Mouse (Mus musculus) MEL (cell line): ENCODE data around the gene Hmbs. TPM values are rescaled to one million over a fixed set of nuclear protein-coding genes. Genes with fewer than 3 reads are reported as not detected.

ENCODE experiments used
- DNase-seq: peaks from one replicate; pipeline ENCODE4 v3.0.0; 2011; ENCODE audit warnings: low read depth, low spot score
- H3K27ac ChIP-seq: 2 replicates; pipeline ENCODE4 v1.5.1; 2012; ENCODE audit warnings: low read depth, mild to moderate bottlenecking, control low read depth, low read length, moderate library complexity; ENCODE audit not compliant: control insufficient read depth
- H3K27me3 ChIP-seq, 2 experiments: fragments of 150-350 bp in 1 of 2; sonication (generic) in 1 of 2; 2 replicates each; pipeline ENCODE4 v1.6.1; 2012; ENCODE audit warnings: low read length in 2 of 2, mild to moderate bottlenecking in 2 of 2, improper control_type of control experiment in 1 of 2, moderate library complexity in 1 of 2; ENCODE audit not compliant: insufficient read depth in 2 of 2, control insufficient read depth in 1 of 2
- H3K36me3 ChIP-seq, 2 experiments: 2 replicates each; pipeline ENCODE4 v1.6.1; 2012 to 2014; ENCODE audit warnings: low read length in 2 of 2, improper control_type of control experiment in 1 of 2, inconsistent platforms in 1 of 2, mild to moderate bottlenecking in 1 of 2; ENCODE audit not compliant: insufficient read depth in 2 of 2, control insufficient read depth in 1 of 2
- H3K4me1 ChIP-seq, 2 experiments: fragments of 150-350 bp in 1 of 2; sonication (generic) in 1 of 2; 2 replicates each; pipeline ENCODE4 v1.6.1; 2012; ENCODE audit warnings: low read length in 2 of 2, improper control_type of control experiment in 1 of 2, mild to moderate bottlenecking in 1 of 2; ENCODE audit not compliant: insufficient read depth in 2 of 2, control insufficient read depth in 1 of 2
- H3K4me3 ChIP-seq, 2 experiments: fragments of 150-350 bp in 1 of 2; sonication (generic) in 1 of 2; 2 replicates each; pipeline ENCODE4 v1.5.1; 2012; ENCODE audit warnings: low read depth in 2 of 2, low read length in 2 of 2, mild to moderate bottlenecking in 2 of 2, moderate library complexity in 2 of 2, control low read depth in 1 of 2, improper control_type of control experiment in 1 of 2; ENCODE audit not compliant: control insufficient read depth in 1 of 2, insufficient read depth in 1 of 2
- H3K79me2 ChIP-seq: 2 replicates; pipeline ENCODE4 v1.6.1; 2012; ENCODE audit warnings: mild to moderate bottlenecking, low read length, moderate library complexity; ENCODE audit not compliant: control insufficient read depth, poor library complexity, insufficient read depth
- H3K9ac ChIP-seq: 2 replicates; pipeline ENCODE4 v1.6.1; 2012; ENCODE audit warnings: low read depth, mild to moderate bottlenecking, control low read depth, low read length, moderate library complexity; ENCODE audit not compliant: control insufficient read depth, poor library complexity, severe bottlenecking
- H3K9me3 ChIP-seq: fragments of 150-350 bp; sonication (generic); replicated peaks from 2 replicates; pipeline ENCODE4 v1.6.1; 2012; ENCODE audit warnings: mild to moderate bottlenecking, low read length, improper control_type of control experiment, moderate library complexity; ENCODE audit not compliant: insufficient read depth
- CHD2 ChIP-seq: IDR thresholded peaks from 2 replicates; pipeline ENCODE4 v1.6.1; 2011; ENCODE audit warnings: low read length, improper control_type of control experiment
- CTCF ChIP-seq, 3 experiments: IDR thresholded peaks in 2 of 3; conservative IDR thresholded peaks in 1 of 3; 2 replicates each; pipeline ENCODE4 v1.5.1; 2011 to 2012; ENCODE audit warnings: low read length in 3 of 3, low read depth in 2 of 3, mild to moderate bottlenecking in 2 of 3, improper control_type of control experiment in 1 of 3, inconsistent platforms in 1 of 3, mixed read lengths in 1 of 3, moderate library complexity in 1 of 3; ENCODE audit not compliant: control insufficient read depth in 1 of 3, insufficient read depth in 1 of 3, poor library complexity in 1 of 3, severe bottlenecking in 1 of 3
- ELF1 ChIP-seq: IDR thresholded peaks from 2 replicates; pipeline ENCODE4 v1.6.1; 2014; ENCODE audit warnings: low read depth, mild to moderate bottlenecking, inconsistent platforms, low read length, improper control_type of control experiment, moderate library complexity
- EP300 ChIP-seq, 2 experiments: IDR thresholded peaks; 2 replicates each; pipeline ENCODE4 v1.6.1; 2011; ENCODE audit warnings: improper control_type of control experiment in 2 of 2, low read length in 2 of 2, low read depth in 1 of 2, mild to moderate bottlenecking in 1 of 2
- ETS1 ChIP-seq: IDR thresholded peaks from 2 replicates; pipeline ENCODE4 v1.6.1; 2012; ENCODE audit warnings: low read depth, mild to moderate bottlenecking, inconsistent platforms, low read length, improper control_type of control experiment, moderate library complexity
- JUND ChIP-seq: IDR thresholded peaks from 2 replicates; pipeline ENCODE4 v1.6.1; 2011; ENCODE audit warnings: low read depth, mild to moderate bottlenecking, improper control_type of control experiment, low read length
- MEF2A ChIP-seq: IDR thresholded peaks from 2 replicates; pipeline ENCODE4 v1.6.1; 2014; ENCODE audit warnings: low read depth, mild to moderate bottlenecking, inconsistent platforms, low read length, improper control_type of control experiment; ENCODE audit not compliant: poor library complexity, insufficient replicate concordance, severe bottlenecking; ENCODE audit errors: extremely low read depth
- RCOR1 ChIP-seq: IDR thresholded peaks from 2 replicates; pipeline ENCODE4 v1.6.1; 2012; ENCODE audit warnings: low read depth, mild to moderate bottlenecking, inconsistent platforms, low read length, improper control_type of control experiment
- SIN3A ChIP-seq: IDR thresholded peaks from 2 replicates; pipeline ENCODE4 v1.6.1; 2012; ENCODE audit warnings: low read length, improper control_type of control experiment, inconsistent platforms
- TAL1 ChIP-seq: IDR thresholded peaks from 2 replicates; pipeline ENCODE4 v1.6.1; 2012; ENCODE audit warnings: mild to moderate bottlenecking, inconsistent platforms, low read length, moderate library complexity, mixed read lengths
- TBP ChIP-seq: IDR thresholded peaks from 2 replicates; pipeline ENCODE4 v1.8.0; 2011; ENCODE audit warnings: low read depth, low read length, improper control_type of control experiment
- polyA plus RNA-seq, 2 experiments: library from polyadenylated mRNA; stranded (reverse) in 1 of 2; unstranded in 1 of 2; fragments of >175 nt in 1 of 2; fragments of >200 nt in 1 of 2; gene quantifications; 2 replicates each; pipeline versions ENCODE4 v1.2.1 to v1.2.4; 2012; ENCODE audit warnings: low replicate concordance in 2 of 2, low read depth in 1 of 2; ENCODE audit not compliant: insufficient read length in 2 of 2, insufficient read depth in 1 of 2, missing spikeins in 1 of 2
- total RNA-seq: library from RNA; depleted of rRNA; stranded (reverse); fragments of 300-350 nt; gene quantifications from 2 replicates; pipeline ENCODE4 v1.2.3, GENCODE M21; 2012

The Hmbs gene
- total and polyA plus RNA-seq, 3 experiments: 138 to 145 TPM; not detected in 1

DNA sequence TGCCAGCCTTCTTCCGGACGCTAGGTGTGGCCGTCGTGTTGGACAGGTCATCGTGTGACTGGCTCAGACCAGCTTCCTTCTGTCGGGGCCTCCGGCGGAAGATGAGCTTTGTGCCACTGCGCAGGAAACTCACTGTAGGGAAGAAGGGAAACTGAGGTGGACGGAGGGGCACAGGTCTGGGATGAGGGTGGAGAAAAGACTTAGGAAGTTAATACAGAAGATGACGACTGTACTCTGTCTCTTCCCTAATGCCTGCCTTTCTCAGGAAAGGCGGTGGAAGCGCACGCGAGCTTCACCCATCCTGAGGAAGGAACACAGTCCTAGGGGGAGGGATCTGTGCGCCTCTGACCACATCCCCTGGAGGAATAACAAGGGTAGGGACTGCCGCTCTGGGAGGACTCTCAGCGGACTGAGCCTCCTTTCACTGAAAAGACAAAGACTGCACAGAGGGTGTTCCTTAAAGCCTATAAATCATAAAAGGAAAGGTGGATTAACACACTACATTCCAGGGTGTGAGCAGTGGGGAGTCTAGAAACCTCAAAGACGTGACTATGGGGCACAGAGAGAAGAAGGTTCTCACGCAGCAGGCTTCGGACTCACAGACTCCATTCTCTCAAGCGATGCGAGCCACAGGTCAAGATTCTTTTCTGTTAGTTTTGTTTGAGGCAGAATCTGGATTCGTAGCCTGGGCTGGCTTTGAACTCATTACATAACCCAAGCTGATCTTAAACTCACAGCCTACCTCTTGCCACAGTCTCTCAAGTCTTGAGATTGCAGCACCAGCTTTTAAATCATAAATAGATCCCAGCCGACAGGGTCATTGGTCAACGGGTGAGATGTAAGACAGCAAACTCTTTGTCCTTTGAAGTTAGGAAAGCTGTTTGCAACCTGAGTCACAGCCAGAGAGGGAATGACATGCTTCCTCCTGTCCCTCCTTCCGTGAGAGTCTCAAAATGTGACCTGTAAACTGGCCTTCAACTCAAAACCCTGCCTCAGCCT is 32.6 kb downstream of the Hmbs start (continued):
- TF ChIP-seq RCOR1: no peak
- TF ChIP-seq, all 39 proteins: peak for 0

DNA sequence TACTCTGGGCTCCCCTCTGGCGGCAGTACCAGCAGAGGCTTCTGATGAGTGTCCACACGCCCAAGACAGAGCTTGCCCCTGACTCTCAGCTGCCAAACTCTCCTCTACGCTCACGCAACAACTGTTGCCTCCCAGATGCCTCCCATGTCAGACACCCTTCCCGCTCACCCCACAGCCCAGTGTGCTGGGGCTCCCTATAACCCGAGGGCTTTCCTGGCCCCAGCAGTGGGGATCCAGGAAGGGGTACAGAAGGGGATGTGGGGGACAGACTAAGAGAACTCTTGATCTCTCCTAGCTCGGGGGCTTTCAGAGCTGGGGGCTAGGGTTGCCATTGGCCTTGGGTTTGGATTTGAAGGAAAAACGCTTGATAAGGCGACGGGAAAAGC is 33.3 kb downstream of the Hmbs start:
- TF ChIP-seq TBP: no peak
- TF ChIP-seq ETS1: no peak
- TF ChIP-seq CHD2: no peak
- no peak for TF ChIP-seq ELF1
- no peak for TF ChIP-seq TAL1
- H3K79me2 ChIP-seq: no peaks in the 10 kb centered on the region; the same call in 1 of the 2 replicates
- peaks cover 0 to 5% of the 10 kb centered on the region in 2 experiments; a peak in 2 of 4 replicates for H3K4me1 ChIP-seq
- no peak overlapping the region for H3K27ac ChIP-seq
- H3K36me3 ChIP-seq: no peaks in the 10 kb centered on the region
- H3K4me3 ChIP-seq: no peak overlapping the region
- no peak for DNase-seq
- H3K9ac ChIP-seq: no peak overlapping the region
- no peaks in the 10 kb centered on the region for H3K27me3 ChIP-seq
- no peaks in the 10 kb centered on the region for H3K9me3 ChIP-seq

DNA sequence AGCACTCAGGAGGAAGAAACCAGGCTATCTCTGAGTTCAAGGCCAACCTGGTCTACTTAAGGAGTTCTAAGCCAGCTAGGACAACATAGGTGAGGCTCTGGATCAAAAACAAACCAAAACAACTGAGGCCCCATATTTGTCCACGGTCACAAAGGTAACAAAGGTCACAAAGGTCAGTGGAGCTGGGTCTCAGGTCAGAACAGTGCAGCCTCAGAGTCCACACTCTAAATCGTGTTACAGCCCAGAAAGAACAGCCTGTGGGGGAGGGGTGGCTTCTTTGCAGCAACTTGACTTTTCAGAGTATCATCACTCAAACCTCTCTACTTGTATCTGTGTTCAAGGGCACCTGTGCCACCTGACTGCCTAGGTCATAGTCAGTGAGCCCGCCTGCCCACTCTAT is 34.3 kb downstream of the Hmbs start:
- Histone ChIP-seq H3K4me3 (no peak overlapping the region), H3K9me3 (no peaks in the 10 kb centered on the region), H3K79me2 (peaks cover 6% of the 10 kb centered on the region), H3K36me3 (no peaks in the 10 kb centered on the region), H3K4me1 (peaks cover 0 to 5% of the 10 kb centered on the region in 2 experiments; a peak in 2 of 4 replicates), H3K27me3 (no peaks in the 10 kb centered on the region), H3K27ac (no peak overlapping the region), H3K9ac (no peak overlapping the region)
- no peak for DNase-seq
- TF ChIP-seq EP300 (IDR thresholded peaks at IDR 0.05; ENCODE audit: low read depth in 1 of 2, low read length in 2 of 2) (no peak), MEF2A (no peak), CTCF (IDR thresholded peaks at IDR 0.05 in 2 of 3, conservative IDR thresholded peaks at IDR 0.05 in 1 of 3; ENCODE audit: control insufficient read depth in 1 of 3, insufficient read depth in 1 of 3, low read depth in 2 of 3, low read length in 3 of 3, poor library complexity in 1 of 3, severe bottlenecking in 1 of 3) (no peak), RCOR1 (no peak), TAL1 (no peak), JUND (no peak), SIN3A (no peak)
